Mouse (Mus musculus) small intestine, adult 2 months (tissue): ENCODE data around the gene Coil.

Source experiments
- CTCF ChIP-seq: fragments of 200-500 bp; IDR thresholded peaks from 2 replicates; pipeline ENCODE4 v1.5.1; 2012; ENCODE audit warnings: low read depth, mild to moderate bottlenecking, control low read depth, inconsistent platforms, low read length, moderate library complexity, mixed read lengths; ENCODE audit not compliant: insufficient replicate concordance, insufficient read length; ENCODE audit errors: extremely low read depth
- POLR2A ChIP-seq: fragments of 200-500 bp; IDR thresholded peaks from 2 replicates; pipeline ENCODE4 v1.6.1; 2012; ENCODE audit warnings: low read depth, mild to moderate bottlenecking, control low read depth, inconsistent platforms, low read length, moderate library complexity

DNA sequence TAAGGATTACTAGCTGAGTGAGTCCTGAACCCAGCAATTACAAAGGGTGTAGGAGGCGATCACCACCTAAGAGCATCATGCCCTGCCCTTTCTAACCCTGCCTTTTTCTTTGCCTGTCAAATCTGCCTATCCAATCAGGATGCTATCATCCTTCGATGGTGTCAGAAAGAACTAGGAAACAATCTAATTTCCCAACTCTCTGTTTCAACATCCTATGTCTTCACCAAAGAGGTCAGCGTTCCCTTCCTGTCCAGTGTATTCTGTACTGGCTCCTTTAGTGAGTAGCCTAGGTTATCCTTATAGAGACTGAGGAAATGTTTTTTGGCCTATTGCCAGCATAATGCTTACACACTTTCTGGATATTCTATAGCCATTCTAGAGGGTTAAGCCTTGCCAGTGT lies 65.5 kb downstream of the Coil start:
- TF ChIP-seq CTCF (no peak), POLR2A (no peak)
